Mouse (Mus musculus) lung, postnatal 0 days (tissue): ENCODE measurements around the gene Tlr8.

Experiments
- CTCF ChIP-seq: IDR thresholded peaks from 2 replicates; pipeline ENCODE4 v1.5.1; 2016; ENCODE audit warnings: antibody characterized with exemption, mild to moderate bottlenecking
- EP300 ChIP-seq: IDR thresholded peaks from 2 replicates; pipeline ENCODE4 v1.6.1; 2016; ENCODE audit warnings: antibody characterized with exemption, mild to moderate bottlenecking, control low read depth

DNA sequence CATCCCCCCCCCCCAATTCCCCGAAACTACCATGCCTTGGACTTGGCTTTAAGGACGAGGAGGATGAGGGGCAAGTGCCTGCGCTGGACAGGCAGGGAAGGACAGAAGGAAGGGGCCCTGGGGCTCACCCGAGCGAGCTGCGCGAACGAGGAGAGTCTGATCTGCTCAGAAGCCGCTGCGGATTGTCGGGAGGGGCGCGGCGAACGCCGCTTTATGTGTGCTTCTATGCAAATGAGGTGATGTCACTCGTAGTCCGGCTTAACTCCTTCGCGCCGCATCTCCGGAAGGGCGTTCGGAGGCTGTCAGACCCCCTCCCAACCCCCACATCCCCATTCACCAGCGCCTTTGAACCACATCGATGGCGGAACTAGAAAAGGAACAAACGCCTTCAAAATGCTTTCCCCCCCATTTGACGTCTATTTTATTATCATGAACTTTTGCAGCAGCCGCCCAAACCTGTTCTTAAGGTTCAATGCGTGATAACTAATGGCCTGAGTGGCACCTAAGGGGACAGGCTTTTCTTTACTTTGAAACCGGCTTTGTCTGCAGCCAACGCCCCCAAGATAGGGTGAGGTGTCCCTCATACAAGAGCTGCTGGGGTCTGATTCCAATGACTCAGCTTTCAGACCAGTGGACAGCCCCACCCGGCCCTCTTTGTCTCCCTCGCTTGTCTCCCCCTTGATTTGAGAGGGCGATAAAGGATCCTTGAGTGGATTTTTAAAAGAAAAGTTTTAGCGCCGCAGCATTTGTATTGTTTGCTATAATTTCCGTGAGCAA lies 55.0 kb downstream of the Tlr8 start, which contains the start of gene Tmsb4x:
- TF ChIP-seq EP300, result peak; percentile 35; the same call in 1 of the 2 replicates
- no peak for TF ChIP-seq CTCF
